Mouse (Mus musculus) forebrain, embryonic 11.5 days (tissue): ENCODE data around the gene Ppp2r5d. TPM values are rescaled to one million over a fixed set of nuclear protein-coding genes. Genes with fewer than 3 reads are reported as not detected.

Experiments
- ATAC-seq: fragments of 200-750 bp; cut with Nextera tagmentation; replicated peaks from 2 replicates; pipeline ENCODE4 v1.8.0; 2017; ENCODE audit warnings: moderate TSS enrichment; ENCODE audit not compliant: low FRiP score
- DNase-seq: peaks from one replicate; pipeline ENCODE4 v3.0.0-alpha.2; 2017; ENCODE audit warnings: low spot score
- H3K27ac ChIP-seq: fragments of 300-500 bp; sonication (generic); 2 replicates; pipeline ENCODE4 v1.5.1; 2014; ENCODE audit warnings: low read depth, low read length
- H3K27me3 ChIP-seq: fragments of 300-500 bp; sonication (generic); 2 replicates; pipeline ENCODE4 v1.6.1; 2014; ENCODE audit warnings: mild to moderate bottlenecking, low read length, mixed read lengths; ENCODE audit not compliant: control insufficient read depth, insufficient read depth
- H3K36me3 ChIP-seq: fragments of 300-500 bp; sonication (generic); 2 replicates; pipeline ENCODE4 v1.6.1; 2014; ENCODE audit warnings: mild to moderate bottlenecking, low read length, moderate library complexity, mixed read lengths; ENCODE audit not compliant: control insufficient read depth, insufficient read depth
- H3K4me1 ChIP-seq: fragments of 300-500 bp; sonication (generic); replicated peaks from 2 replicates; pipeline ENCODE4 v1.6.1; 2014; ENCODE audit warnings: low read length, mixed read lengths; ENCODE audit not compliant: control insufficient read depth, insufficient read depth
- H3K4me2 ChIP-seq: fragments of 300-500 bp; sonication (generic); 2 replicates; pipeline ENCODE4 v1.6.1; 2014; ENCODE audit warnings: low read depth, mild to moderate bottlenecking, low read length, moderate library complexity, mixed read lengths; ENCODE audit not compliant: severe bottlenecking
- H3K4me3 ChIP-seq: fragments of 300-500 bp; sonication (generic); 2 replicates; pipeline ENCODE4 v1.5.1; 2014; ENCODE audit warnings: low read depth, low read length
- H3K9ac ChIP-seq: fragments of 300-500 bp; sonication (generic); 2 replicates; pipeline ENCODE4 v1.6.1; 2014; ENCODE audit warnings: low read length
- H3K9me3 ChIP-seq: fragments of 300-500 bp; sonication (generic); 2 replicates; pipeline ENCODE4 v1.6.1; 2016; ENCODE audit warnings: low read length, mixed read lengths; ENCODE audit not compliant: control insufficient read depth
- WGBS: fragments of 180-500 bp; shearing (Covaris S2); extraction: QIAGEN DNeasy Blood & Tissue Kit; methylation state at CpG from one replicate; pipeline ENCODE4 v1.1.7; 2014; 5-methylcytosine and 5-hydroxymethylcytosine counted together
- polyA plus RNA-seq: library from polyadenylated mRNA; unstranded; fragments of >200 nt; fragmentation: Nextera tagmentation; extraction: Ambion mirVana; gene quantifications from 2 replicates; pipeline ENCODE4 v1.2.1, GENCODE M21; 2014

The Ppp2r5d gene
- polyA plus RNA-seq, 1 experiment from 2014 or later = 140 TPM

DNA sequence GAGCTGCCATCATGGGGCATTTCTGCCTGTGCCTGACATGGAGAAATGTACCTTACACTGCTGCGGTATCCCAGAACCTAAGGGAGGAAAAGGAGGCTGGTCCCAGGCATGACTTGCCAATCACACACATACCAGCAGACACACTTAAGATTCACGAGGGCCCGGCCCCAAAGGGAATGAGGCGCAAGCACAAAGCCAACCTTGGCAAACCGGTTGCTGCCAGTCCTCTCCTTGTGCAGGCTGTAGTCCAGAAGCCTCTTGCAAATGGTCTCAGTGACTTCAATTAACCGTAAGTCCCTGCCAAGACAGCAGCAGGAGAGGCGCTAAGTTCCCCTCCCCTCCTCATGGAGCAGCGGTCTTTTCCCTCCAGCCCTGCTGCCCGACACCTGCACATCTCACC lies 38.1 kb upstream of the Ppp2r5d start:
- no peaks in the 10 kb centered on the region for H3K27me3 ChIP-seq
- ATAC-seq (no peak), DNase-seq (no peak)
- no peaks in the 10 kb centered on the region for H3K36me3 ChIP-seq
- no peak overlapping the region for H3K4me3 ChIP-seq
- WGBS = 92% methylated on average over 9 of the region's 9 CpGs
- no peak overlapping the region for H3K4me2 ChIP-seq
- H3K27ac ChIP-seq = no peak overlapping the region
- no peaks in the 10 kb centered on the region for H3K4me1 ChIP-seq
- H3K9me3 ChIP-seq = no peaks in the 10 kb centered on the region
- H3K9ac ChIP-seq = no peak overlapping the region

DNA sequence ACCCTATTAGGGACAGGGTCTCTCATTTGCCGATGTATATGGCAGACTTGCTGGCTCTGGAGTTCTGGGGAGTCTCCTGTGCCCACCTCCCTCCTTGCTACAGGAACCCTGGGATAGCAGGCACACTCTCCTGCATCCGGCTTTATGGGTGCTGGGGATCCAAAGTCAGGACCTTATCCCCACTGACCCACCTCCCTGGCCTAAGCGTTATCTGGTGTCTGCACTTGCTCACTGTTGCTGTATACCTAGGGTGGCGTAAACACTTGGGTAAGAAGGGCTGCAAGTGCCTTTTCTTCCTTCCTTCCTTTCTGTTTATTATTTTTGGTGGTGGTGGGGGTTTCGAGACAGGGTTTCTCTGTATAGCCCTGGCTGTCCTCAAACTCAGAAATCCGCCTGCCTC lies 36.4 kb upstream of the Ppp2r5d start:
- no peak overlapping the region for H3K9ac ChIP-seq
- DNase-seq (no peak), ATAC-seq (no peak)
- H3K4me3 ChIP-seq = no peak overlapping the region
- H3K4me2 ChIP-seq = no peak overlapping the region
- no peaks in the 10 kb centered on the region for H3K9me3 ChIP-seq
- WGBS = 91% methylated on average over 6 of the region's 6 CpGs
- no peak overlapping the region for H3K27ac ChIP-seq
- H3K4me1 ChIP-seq = no peaks in the 10 kb centered on the region
- H3K27me3 ChIP-seq = no peaks in the 10 kb centered on the region
- H3K36me3 ChIP-seq = no peaks in the 10 kb centered on the region

DNA sequence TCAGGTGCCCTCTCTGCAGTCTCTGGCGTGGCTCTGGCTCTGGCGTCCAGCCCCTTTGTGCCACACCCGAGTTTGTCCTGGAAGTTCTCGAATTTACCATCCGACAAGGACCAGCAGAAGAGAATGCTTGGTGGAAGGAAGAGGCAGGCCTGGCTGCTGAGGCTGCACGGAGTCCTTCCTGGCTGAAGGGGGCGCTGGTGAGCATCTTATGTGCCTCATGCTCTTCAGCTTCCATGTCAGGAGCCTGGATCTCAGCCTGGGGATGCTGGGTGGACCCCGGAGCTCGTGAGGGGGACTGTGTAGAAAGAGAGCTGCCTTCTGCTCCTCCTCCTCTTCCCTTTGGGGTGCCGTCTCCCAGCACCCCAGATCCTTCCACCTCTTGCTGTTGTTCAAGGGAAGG lies 31.2 kb upstream of the Ppp2r5d start:
- Histone ChIP-seq H3K27me3 (no peaks in the 10 kb centered on the region), H3K4me2 (no peak overlapping the region), H3K9ac (no peak overlapping the region), H3K9me3 (no peaks in the 10 kb centered on the region), H3K36me3 (no peaks in the 10 kb centered on the region; the same call in 1 of the 2 replicates), H3K27ac (no peak overlapping the region), H3K4me3 (no peak overlapping the region), H3K4me1 (no peaks in the 10 kb centered on the region)
- no peak for ATAC-seq
- peak; percentile 76 for DNase-seq
- 58% methylated on average over 10 of the region's 10 CpGs for WGBS

DNA sequence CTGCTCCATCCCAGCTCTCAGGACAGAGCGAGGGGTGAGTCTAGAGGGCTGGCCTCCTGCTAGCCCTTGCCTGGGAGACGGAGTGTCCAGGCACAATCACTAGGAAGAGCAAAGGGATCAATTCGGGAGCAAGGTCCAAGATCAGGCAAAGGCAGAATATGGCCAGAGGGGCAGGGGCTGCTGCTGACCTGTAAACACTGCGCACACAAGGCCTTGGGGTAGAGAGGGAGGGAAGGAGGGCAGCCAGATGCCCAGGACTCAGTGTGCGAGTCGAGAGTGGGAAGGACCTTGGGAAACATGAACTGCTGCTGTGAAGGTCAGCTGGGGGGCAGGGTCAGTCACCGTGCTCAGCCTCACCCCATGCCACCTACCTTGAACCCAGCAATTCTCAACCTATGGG lies 30.4 kb upstream of the Ppp2r5d start:
- no peak overlapping the region for H3K27ac ChIP-seq
- H3K9me3 ChIP-seq = no peaks in the 10 kb centered on the region
- no peaks in the 10 kb centered on the region for H3K4me1 ChIP-seq
- no peak for ATAC-seq
- 93% methylated on average over 7 of the region's 7 CpGs for WGBS
- H3K4me2 ChIP-seq = no peak overlapping the region
- no peak for DNase-seq
- H3K4me3 ChIP-seq = no peak overlapping the region
- no peaks in the 10 kb centered on the region; the same call in 1 of the 2 replicates for H3K36me3 ChIP-seq
- no peak overlapping the region for H3K9ac ChIP-seq
- H3K27me3 ChIP-seq = no peaks in the 10 kb centered on the region

DNA sequence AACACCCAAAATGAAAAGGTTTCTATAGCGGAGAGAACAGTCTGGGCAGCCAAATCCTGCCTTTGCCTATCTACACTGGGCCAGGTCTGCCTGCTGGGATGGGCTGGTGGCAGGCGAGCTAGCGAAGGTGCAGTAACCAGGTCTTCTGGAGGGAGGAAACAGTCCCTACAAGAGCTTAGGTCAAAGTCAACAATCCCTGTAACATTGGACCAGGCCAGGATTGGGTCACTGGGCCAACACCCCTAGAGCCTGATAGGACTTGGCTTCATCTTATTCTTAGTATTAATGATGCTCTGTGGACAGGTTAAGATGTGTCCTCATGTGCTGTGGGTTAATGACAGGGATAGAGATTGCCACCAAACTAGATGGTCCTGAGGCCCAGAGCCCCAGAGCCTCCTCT lies 29.1 kb upstream of the Ppp2r5d start:
- 96% methylated on average over 3 of the region's 3 CpGs for WGBS
- Histone ChIP-seq H3K4me3 (no peak overlapping the region), H3K4me2 (no peak overlapping the region), H3K27me3 (peaks cover 3% of the 10 kb centered on the region; the same call in 1 of the 2 replicates), H3K36me3 (no peaks in the 10 kb centered on the region; the same call in 1 of the 2 replicates), H3K9me3 (no peaks in the 10 kb centered on the region), H3K27ac (no peak overlapping the region), H3K9ac (no peak overlapping the region), H3K4me1 (no peaks in the 10 kb centered on the region)
- DNase-seq (no peak), ATAC-seq (no peak)

DNA sequence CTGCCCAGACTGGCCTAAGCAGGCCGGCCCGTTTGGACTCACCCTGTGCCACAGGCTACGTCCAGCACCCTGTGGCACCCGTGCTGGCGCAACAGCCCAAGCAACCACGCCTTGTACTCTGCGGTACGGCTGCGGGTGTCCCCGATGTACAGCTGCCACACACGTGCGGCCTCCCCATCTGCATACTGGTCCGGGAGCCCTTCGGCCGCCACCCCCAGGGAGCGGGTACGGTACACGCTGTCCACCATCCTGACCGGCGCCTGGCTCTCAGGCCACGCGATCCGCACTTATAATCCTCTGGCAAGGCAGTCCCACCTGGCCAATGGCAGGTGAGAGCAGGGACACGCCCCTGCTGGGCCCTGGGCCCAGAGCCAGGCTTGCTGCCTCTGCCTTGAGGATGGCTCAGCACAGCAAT lies 24.0 kb upstream of the Ppp2r5d start, which contains the start of gene Gnmt:
TSS of gene Gnmt (minus strand) at position 265 of the 415 bp plus-strand sequence.
- Histone ChIP-seq H3K36me3 (no peaks in the 10 kb centered on the region), H3K9ac (no peak within 1 kb of the TSS), H3K27ac (no peak within 1 kb of the TSS), H3K27me3 (peaks cover 6% of the 10 kb centered on the region), H3K4me2 (no peak within 1 kb of the TSS), H3K4me1 (no peaks in the 10 kb centered on the region), H3K4me3 (no peak within 1 kb of the TSS), H3K9me3 (no peaks in the 10 kb centered on the region)
- DNase-seq (no peak), ATAC-seq (0 out of 2 replicates have a peak, but pooled peaks have one; percentile 33)
- 16% methylated on average over 24 of the region's 24 CpGs for WGBS

DNA sequence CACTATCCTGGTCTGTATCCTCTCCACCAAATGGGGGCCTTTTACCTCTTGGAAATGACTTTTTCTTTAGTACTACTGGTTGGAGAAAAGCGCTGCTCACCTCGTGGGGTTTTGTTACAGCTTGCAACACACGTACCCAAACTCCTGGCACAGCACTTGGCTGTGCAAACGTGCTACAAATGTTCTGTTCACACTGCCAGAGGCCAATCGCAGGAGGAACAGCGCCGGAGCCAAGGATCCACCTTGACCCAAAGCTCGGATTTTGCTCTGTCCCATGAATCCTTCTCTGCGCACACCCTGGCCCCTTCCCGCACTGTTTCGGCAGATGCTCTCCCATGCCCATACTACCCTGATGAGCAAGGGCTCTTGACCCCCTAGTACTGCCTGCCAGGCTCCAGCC lies 23.6 kb upstream of the Ppp2r5d start:
- Histone ChIP-seq H3K4me3 (no peak overlapping the region), H3K27me3 (peaks cover 6% of the 10 kb centered on the region), H3K4me1 (no peaks in the 10 kb centered on the region), H3K27ac (no peak overlapping the region), H3K9me3 (no peaks in the 10 kb centered on the region), H3K4me2 (no peak overlapping the region), H3K9ac (no peak overlapping the region), H3K36me3 (no peaks in the 10 kb centered on the region)
- DNase-seq (no peak), ATAC-seq (no peak)
- WGBS = 53% methylated on average over 11 of the region's 11 CpGs

DNA sequence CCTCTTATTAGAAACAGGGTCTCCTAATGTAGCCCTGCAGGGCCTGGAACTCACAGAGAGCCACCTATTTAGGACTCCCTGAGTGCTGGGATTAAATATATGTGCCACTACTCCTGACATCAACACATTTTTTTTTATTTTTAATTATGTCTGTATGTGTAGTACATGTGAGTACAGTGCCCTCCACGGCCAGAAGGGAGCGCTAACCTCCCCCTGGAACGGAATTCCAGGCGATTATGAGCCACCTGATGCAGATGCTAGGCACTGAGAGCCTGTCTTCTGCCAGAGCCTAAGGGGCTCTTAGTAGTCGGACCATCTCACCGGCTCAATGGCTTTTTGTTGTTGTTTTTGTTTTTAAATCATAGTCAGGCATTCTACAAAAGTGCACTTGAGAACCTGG lies 23.1 kb upstream of the Ppp2r5d start:
- Histone ChIP-seq H3K4me1 (no peaks in the 10 kb centered on the region), H3K9me3 (no peaks in the 10 kb centered on the region), H3K36me3 (no peaks in the 10 kb centered on the region), H3K4me2 (no peak overlapping the region), H3K27me3 (peaks cover 6% of the 10 kb centered on the region), H3K9ac (no peak overlapping the region), H3K4me3 (no peak overlapping the region), H3K27ac (no peak overlapping the region)
- WGBS = 39% methylated on average over 6 of the region's 6 CpGs
- ATAC-seq = no peak
- no peak for DNase-seq

DNA sequence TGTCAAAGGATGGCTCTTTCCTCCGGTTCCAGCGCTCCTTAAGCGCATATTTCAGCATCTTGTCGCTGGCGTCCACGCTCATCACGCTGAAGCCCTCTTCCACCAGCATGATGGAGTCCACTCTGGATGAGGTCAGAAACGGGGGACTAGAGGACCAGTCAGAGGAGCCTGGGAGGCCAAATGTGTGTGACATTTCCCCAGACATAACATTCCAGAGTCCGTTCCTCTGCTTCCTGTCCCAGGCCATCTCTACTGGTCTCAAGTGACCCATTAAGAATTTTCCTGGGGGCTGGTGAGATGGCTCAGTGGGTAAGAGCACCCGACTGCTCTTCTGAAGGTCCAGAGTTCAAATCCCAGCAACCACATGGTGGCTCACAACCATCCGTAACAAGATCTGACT lies 22.4 kb upstream of the Ppp2r5d start:
- DNase-seq = no peak
- H3K27me3 ChIP-seq = peaks cover 6% of the 10 kb centered on the region
- no peaks in the 10 kb centered on the region for H3K36me3 ChIP-seq
- H3K4me1 ChIP-seq = no peaks in the 10 kb centered on the region
- ATAC-seq = no peak
- no peak overlapping the region for H3K4me3 ChIP-seq
- H3K4me2 ChIP-seq = no peak overlapping the region
- WGBS = 90% methylated on average over 11 of the region's 11 CpGs
- no peaks in the 10 kb centered on the region for H3K9me3 ChIP-seq
- no peak overlapping the region for H3K27ac ChIP-seq
- no peak overlapping the region for H3K9ac ChIP-seq
